Mouse (Mus musculus): Measurements from ENCODE around the gene Slc22a6.

DNA sequence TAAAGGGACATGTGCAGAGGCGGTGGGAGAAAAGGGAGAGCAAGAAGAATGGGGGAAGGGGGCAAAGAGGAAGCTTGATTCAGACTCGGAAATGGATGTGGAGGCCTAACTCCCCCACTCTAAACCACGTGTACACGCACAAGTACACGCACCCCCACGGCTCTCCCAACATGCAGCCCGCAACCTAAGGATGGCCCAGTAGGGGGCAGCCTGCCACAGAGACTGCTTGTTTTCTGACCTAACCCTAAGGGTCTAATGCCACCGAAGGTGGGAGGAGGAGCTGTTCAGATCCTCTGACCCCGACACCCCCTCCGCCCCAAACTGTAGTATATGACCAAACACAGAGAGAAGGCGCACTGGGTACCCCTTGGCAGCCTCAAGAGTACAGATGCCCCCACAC is 44.5 kb downstream of the Slc22a6 start:
- TF ChIP-seq CTCF (IDR thresholded peaks at IDR 0.05; ENCODE audit: low read depth), result peak; percentile 74
- no peak for TF ChIP-seq EP300 (optimal IDR thresholded peaks at IDR 0.05)
